Mouse (Mus musculus) hindbrain, embryonic 14.5 days (tissue): ENCODE data around the gene Arrdc1. TPM values are rescaled to one million over a fixed set of nuclear protein-coding genes. Genes with fewer than 3 reads are reported as not detected.
"Not testable (repeated sequence)": the region's sequence is repeated elsewhere in the genome, so short reads cannot be mapped to it uniquely, and the experiment has no call there.

Experiments
- ATAC-seq: fragments of 200-750 bp; cut with Nextera tagmentation; 2 replicates; pipeline ENCODE4 v1.8.0; 2017; ENCODE audit warnings: moderate number of reproducible peaks, mild to moderate bottlenecking, moderate TSS enrichment, moderate library complexity; ENCODE audit not compliant: low FRiP score
- DNase-seq: peaks from one replicate; pipeline ENCODE4 v3.0.0-alpha.2; 2015; ENCODE audit warnings: low spot score
- H3K27ac ChIP-seq: fragments of 300-500 bp; sonication (generic); 2 replicates; pipeline ENCODE4 v1.5.1; 2014; ENCODE audit warnings: mild to moderate bottlenecking, moderate library complexity
- H3K27me3 ChIP-seq: fragments of 300-500 bp; sonication (generic); 2 replicates; pipeline ENCODE4 v1.6.1; 2014; ENCODE audit warnings: mild to moderate bottlenecking, low read length, mixed read lengths; ENCODE audit not compliant: control insufficient read depth, insufficient read depth
- H3K36me3 ChIP-seq: fragments of 300-500 bp; sonication (generic); replicated peaks from 2 replicates; pipeline ENCODE4 v1.6.1; 2014; ENCODE audit not compliant: control insufficient read depth, insufficient read depth
- H3K4me1 ChIP-seq: fragments of 300-500 bp; sonication (generic); replicated peaks from 2 replicates; pipeline ENCODE4 v1.6.1; 2014; ENCODE audit warnings: antibody characterized with exemption, low read length, mixed read lengths; ENCODE audit not compliant: control insufficient read depth, insufficient read depth
- H3K4me2 ChIP-seq: fragments of 300-500 bp; sonication (generic); replicated peaks from 2 replicates; pipeline ENCODE4 v1.6.1; 2014; ENCODE audit warnings: mild to moderate bottlenecking, moderate library complexity
- H3K4me3 ChIP-seq: fragments of 300-500 bp; sonication (generic); replicated peaks from 2 replicates; pipeline ENCODE4 v1.5.1; 2014; ENCODE audit warnings: mild to moderate bottlenecking, low read length
- H3K9ac ChIP-seq: fragments of 300-500 bp; sonication (generic); 2 replicates; pipeline ENCODE4 v1.6.1; 2014
- H3K9me3 ChIP-seq: fragments of 300-500 bp; sonication (generic); 2 replicates; pipeline ENCODE4 v1.6.1; 2016; ENCODE audit warnings: low read length; ENCODE audit not compliant: control insufficient read depth
- WGBS: fragments of 180-500 bp; shearing (Covaris S2); extraction: QIAGEN DNeasy Blood & Tissue Kit; methylation state at CpG from one replicate; pipeline ENCODE4 v1.1.7; 2014; 5-methylcytosine and 5-hydroxymethylcytosine counted together
- polyA plus RNA-seq: library from polyadenylated mRNA; unstranded; fragments of >200 nt; fragmentation: Nextera tagmentation; extraction: Ambion mirVana; gene quantifications from 2 replicates; pipeline ENCODE4 v1.2.1, GENCODE M21; 2014

Arrdc1 gene
- polyA plus RNA-seq: 22.6 and 26.0 TPM in 2 replicates

GRCm38 (mm10) chr2:24935057-24935796, at the start of gene Arrdc1:
Gene Arrdc1, minus strand, starts transcription at chr2:24935252.
- DNase-seq (peak; percentile 82), ATAC-seq (peak; percentile 93)
- under 1% methylated on average over 46 of the region's 49 CpGs for WGBS
- H3K4me3 ChIP-seq: peak within 1 kb of the TSS; percentile 53
- no peaks in the 10 kb centered on the region for H3K27me3 ChIP-seq
- no peak within 1 kb of the TSS for H3K27ac ChIP-seq
- no peaks in the 10 kb centered on the region for H3K36me3 ChIP-seq
- H3K4me2 ChIP-seq: peak within 1 kb of the TSS; percentile 71
- peaks cover 10% of the 10 kb centered on the region for H3K4me1 ChIP-seq
- H3K9me3 ChIP-seq: no peaks in the 10 kb centered on the region
- H3K9ac ChIP-seq: peak within 1 kb of the TSS; percentile 74

DNA sequence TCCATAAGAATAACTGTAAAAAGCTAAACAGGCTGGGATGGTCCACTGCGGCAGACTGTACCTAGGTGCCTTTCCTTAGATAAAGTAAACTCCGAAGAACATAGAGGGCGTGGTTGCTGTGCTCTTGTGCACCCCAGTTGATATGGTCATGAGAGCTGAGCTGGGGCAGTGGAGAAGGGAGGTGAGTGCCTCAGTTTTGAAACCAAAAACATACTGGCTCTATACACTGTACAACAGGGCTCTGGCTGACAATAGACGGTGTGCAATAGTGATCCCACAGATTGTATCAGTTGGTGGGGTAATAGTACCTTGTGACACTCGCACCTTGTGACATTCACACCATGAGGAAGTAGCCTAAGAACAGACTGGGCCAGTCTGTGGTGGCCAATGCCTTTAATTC, 41.9 kb upstream of the Arrdc1 start:
- Histone ChIP-seq H3K9me3 (no peaks in the 10 kb centered on the region), H3K4me1 (peaks cover 22% of the 10 kb centered on the region), H3K36me3 (peaks cover 16% of the 10 kb centered on the region), H3K27ac (no peak overlapping the region), H3K9ac (no peak overlapping the region), H3K4me2 (no peak overlapping the region), H3K4me3 (no peak overlapping the region), H3K27me3 (no peaks in the 10 kb centered on the region)
- DNase-seq (no peak), ATAC-seq (no peak)
- 96% methylated on average over 5 of the region's 5 CpGs for WGBS

- H3K4me2 ChIP-seq: peak within 1 kb of the TSS; percentile 88
- no peaks in the 10 kb centered on the region for H3K9me3 ChIP-seq
- DNase-seq: peak; percentile 40
- H3K36me3 ChIP-seq: peaks cover 27% of the 10 kb centered on the region
- H3K9ac ChIP-seq: peak within 1 kb of the TSS; percentile 73
- peak within 1 kb of the TSS; percentile 65 for H3K4me3 ChIP-seq
- H3K4me1 ChIP-seq: peaks cover 22% of the 10 kb centered on the region
- ATAC-seq: peak; percentile 10
- no peaks in the 10 kb centered on the region for H3K27me3 ChIP-seq
- peak within 1 kb of the TSS; percentile 87 for H3K27ac ChIP-seq
- WGBS: under 1% methylated on average over 16 of the region's 16 CpGs
Measured at GRCm38 (mm10) chr2:24975704-24976297, 40.7 kb upstream of the Arrdc1 start, which contains the start of gene Pnpla7. Gene Pnpla7, plus strand, starts transcription at chr2:24976033.

DNA sequence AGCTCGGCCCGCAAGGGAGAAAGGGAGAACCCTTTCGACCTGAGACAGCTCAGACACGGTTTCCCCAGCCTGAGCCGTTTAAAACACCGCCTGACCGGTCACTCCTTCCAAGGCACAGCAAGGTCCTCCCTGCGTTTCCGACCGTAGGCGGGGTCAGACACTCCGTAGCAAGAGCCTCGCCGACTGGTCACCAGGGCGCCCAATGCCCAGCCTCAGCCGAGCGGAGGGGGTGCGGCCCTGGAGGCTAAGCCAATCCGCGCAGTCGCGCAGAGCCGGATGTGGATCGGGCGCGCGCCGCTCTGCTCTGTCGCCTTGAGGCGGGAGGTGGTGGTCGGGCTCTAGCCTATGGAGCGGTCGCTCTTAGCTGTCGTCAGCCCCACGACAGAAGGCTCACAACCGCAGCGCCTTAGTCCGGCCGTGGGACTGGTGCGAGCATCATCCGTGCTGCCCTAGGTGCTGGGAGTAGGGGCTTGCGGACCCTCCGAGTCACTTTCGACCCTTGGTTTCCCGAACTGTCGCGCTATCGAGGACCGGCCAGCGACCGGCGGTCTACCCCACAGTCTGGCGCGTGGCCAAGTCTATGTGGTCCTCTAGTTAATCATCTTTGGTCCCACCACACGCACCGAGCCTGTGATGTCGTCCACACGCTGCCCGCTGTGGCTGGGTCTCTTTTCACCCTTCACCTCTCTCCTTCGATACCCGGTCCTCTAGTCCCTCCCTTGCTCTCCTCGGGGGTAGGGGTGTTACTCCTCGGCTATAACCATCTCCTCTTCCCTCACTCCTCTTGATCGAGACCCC, 40.1 kb upstream of the Arrdc1 start, which contains the start of gene Mrpl41:
Gene Mrpl41, minus strand, starts transcription at position 193 of the 798 bp plus-strand sequence.
- H3K4me2 ChIP-seq: peak within 1 kb of the TSS; percentile 88
- H3K36me3 ChIP-seq: peaks cover 34% of the 10 kb centered on the region
- ATAC-seq: peak; percentile 100
- H3K9ac ChIP-seq: peak within 1 kb of the TSS; percentile 73
- no peaks in the 10 kb centered on the region for H3K9me3 ChIP-seq
- under 1% methylated on average over 64 of the region's 64 CpGs for WGBS
- peak within 1 kb of the TSS; percentile 65 for H3K4me3 ChIP-seq
- peak; percentile 97 for DNase-seq
- H3K27me3 ChIP-seq: no peaks in the 10 kb centered on the region
- peak within 1 kb of the TSS; percentile 87 for H3K27ac ChIP-seq
- peaks cover 22% of the 10 kb centered on the region for H3K4me1 ChIP-seq

DNA sequence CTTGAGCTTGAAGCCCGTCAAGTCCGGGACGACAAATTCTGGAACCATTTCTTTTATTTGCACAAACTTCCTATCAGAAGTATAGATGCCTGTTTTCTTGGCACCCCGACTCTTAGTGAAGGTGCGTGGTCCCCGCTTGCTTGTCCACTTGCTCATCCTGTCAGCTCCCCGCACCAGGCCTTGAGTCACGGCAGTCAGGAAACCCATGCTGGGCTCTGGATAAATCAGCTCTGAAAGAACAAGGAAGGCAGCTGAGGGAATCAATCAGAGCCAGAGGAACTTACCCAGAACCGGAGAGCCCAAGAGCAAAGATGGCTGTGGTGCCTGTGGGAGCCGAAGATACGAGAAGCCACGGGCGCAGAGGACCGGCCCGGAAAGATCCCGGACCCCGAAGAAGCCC, 39.4 kb upstream of the Arrdc1 start:
- Histone ChIP-seq H3K4me2 (peak overlapping the region; percentile 88), H3K4me1 (peaks cover 22% of the 10 kb centered on the region), H3K27ac (peak overlapping the region; percentile 86), H3K4me3 (peak overlapping the region; percentile 65), H3K36me3 (peaks cover 41% of the 10 kb centered on the region), H3K9ac (peak overlapping the region; percentile 73)
- H3K9me3 ChIP-seq, ATAC-seq, DNase-seq, H3K27me3 ChIP-seq: not testable (repeated sequence)
- WGBS: 0% methylated on average over 17 of the region's 17 CpGs

DNA sequence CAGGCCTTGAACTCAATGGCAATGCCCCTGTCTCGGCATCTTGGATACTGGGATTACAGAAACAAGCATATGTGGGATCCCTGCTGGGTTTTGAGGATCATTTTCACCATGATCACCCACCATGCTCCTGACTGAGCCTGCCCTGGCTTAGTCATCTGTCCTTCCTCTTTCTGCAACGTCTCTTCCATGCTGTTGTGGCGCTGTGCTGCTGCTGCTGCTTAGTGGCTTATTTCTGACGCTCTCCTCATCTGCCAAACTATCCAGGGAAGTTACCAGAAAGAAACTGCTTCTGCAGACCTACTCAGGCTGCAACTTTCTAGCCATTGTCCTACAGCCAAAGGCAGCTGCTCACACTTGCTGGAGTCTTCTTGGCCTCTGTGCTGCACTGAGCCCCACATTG, 35.3 kb upstream of the Arrdc1 start:
- no peak for ATAC-seq
- peaks cover 78% of the 10 kb centered on the region for H3K36me3 ChIP-seq

DNA sequence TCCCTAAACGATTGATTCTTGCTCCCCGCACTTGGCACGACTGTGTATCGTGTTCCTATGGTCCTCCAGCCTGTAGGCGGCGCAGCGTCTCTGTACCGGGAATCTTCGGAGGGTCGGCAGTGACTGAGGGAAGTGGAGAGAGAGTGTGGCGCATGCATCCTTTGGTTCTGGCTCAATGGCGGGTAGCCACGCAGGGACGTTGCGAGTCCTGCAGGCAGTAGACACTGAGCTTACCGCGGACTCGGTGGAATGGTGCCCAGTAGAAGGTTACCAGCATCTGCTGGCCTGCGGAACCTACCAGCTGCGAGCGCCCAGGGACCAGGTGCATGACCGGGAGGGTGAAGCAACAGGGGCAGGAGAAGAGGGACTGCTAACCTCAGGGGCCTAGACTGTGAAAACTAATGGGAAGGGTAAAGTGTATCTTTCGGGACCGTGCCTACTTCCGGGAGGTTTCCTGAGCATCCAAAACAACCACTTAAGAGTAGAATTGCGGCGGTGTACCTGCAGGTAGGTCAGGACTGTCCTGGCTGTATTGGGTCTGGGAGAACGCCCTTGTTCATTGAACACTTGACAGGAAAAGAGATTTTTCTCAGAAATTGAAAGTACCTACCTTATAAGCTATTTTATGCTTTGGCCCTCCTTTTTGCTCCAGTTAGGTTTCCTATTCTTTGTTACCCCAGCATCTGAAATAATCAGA, 27.4 kb upstream of the Arrdc1 start, which contains the start of gene Dph7:
Gene Dph7, plus strand, starts transcription at position 97 of the 697 bp plus-strand sequence.
- H3K4me1 ChIP-seq: peaks cover 9% of the 10 kb centered on the region
- peaks cover 68% of the 10 kb centered on the region for H3K36me3 ChIP-seq
- H3K27me3 ChIP-seq: no peaks in the 10 kb centered on the region
- H3K9ac ChIP-seq: peak within 1 kb of the TSS; percentile 82
- peak within 1 kb of the TSS; percentile 63 for H3K4me3 ChIP-seq
- WGBS: 2% methylated on average over 28 of the region's 28 CpGs
- H3K4me2 ChIP-seq: peak within 1 kb of the TSS; percentile 55
- H3K27ac ChIP-seq: 0 out of 2 replicates have a peak within 1 kb of the TSS, but pooled peaks have one; percentile 58
- ATAC-seq (peak; percentile 90), DNase-seq (peak; percentile 92)
- no peaks in the 10 kb centered on the region for H3K9me3 ChIP-seq

More for the DNA sequence above, 35.3 kb upstream of the Arrdc1 start:
- Histone ChIP-seq H3K27ac (no peak overlapping the region), H3K9me3 (no peaks in the 10 kb centered on the region), H3K27me3 (no peaks in the 10 kb centered on the region), H3K4me1 (peaks cover 14% of the 10 kb centered on the region), H3K4me3 (no peak overlapping the region), H3K4me2 (no peak overlapping the region), H3K9ac (no peak overlapping the region)
- WGBS: 83% methylated on average over 4 of the region's 4 CpGs
- no peak for DNase-seq

GRCm38 (mm10) chr2:24960910-24961309, 25.9 kb upstream of the Arrdc1 start:
- WGBS: 39% methylated on average over 3 of the region's 3 CpGs
- H3K27me3 ChIP-seq: no peaks in the 10 kb centered on the region
- DNase-seq (peak; percentile 42), ATAC-seq (no peak)
- H3K4me3 ChIP-seq: no peak overlapping the region
- no peak overlapping the region for H3K4me2 ChIP-seq
- no peak overlapping the region for H3K27ac ChIP-seq
- peaks cover 70% of the 10 kb centered on the region for H3K36me3 ChIP-seq
- no peak overlapping the region for H3K9ac ChIP-seq
- no peaks in the 10 kb centered on the region for H3K9me3 ChIP-seq
- H3K4me1 ChIP-seq: peaks cover 9% of the 10 kb centered on the region
